Mouse (Mus musculus) brain, embryonic 14.5 days (tissue): ENCODE results near the gene Taar6. TPM values are rescaled to one million over a fixed set of nuclear protein-coding genes. Genes with fewer than 3 reads are reported as not detected.
A peak's percentile ranks its signal among the peaks of the same experiment; 100 is the strongest.

Experiments
- DNase-seq: peaks from one replicate; pipeline ENCODE4 v3.0.0-alpha.2; 2011; ENCODE audit warnings: low read depth
- CTCF ChIP-seq: fragments of 200-500 bp; IDR thresholded peaks from 2 replicates; pipeline ENCODE4 v1.5.1; 2012; ENCODE audit warnings: inconsistent platforms, mild to moderate bottlenecking, moderate library complexity, borderline replicate concordance; ENCODE audit not compliant: insufficient read depth, insufficient read length; ENCODE audit errors: extremely low read depth
- POLR2A ChIP-seq: fragments of 200-500 bp; IDR thresholded peaks from 2 replicates; pipeline ENCODE4 v1.6.1; 2012; ENCODE audit warnings: mild to moderate bottlenecking, inconsistent platforms, borderline replicate concordance; ENCODE audit not compliant: poor library complexity, insufficient read depth, insufficient read length, severe bottlenecking; ENCODE audit errors: extremely low read depth
- polyA plus RNA-seq: library from polyadenylated mRNA; depleted of rRNA; stranded (reverse); fragments of >200 nt; gene quantifications from 2 replicates; pipeline ENCODE4 v1.2.3, GENCODE M21; 2012; rRNA removed

The Taar6 gene
- polyA plus RNA-seq, 1 experiment: not detected

- TF ChIP-seq POLR2A (no peak), CTCF (no peak)
- no peak for DNase-seq
These were observed 14.7 kb downstream of the Taar6 start, which contains the start of gene Taar5 for GRCm38 (mm10) chr10:23970656-23971165. Gene Taar5 (plus strand): TSS chr10:23970706.

DNA sequence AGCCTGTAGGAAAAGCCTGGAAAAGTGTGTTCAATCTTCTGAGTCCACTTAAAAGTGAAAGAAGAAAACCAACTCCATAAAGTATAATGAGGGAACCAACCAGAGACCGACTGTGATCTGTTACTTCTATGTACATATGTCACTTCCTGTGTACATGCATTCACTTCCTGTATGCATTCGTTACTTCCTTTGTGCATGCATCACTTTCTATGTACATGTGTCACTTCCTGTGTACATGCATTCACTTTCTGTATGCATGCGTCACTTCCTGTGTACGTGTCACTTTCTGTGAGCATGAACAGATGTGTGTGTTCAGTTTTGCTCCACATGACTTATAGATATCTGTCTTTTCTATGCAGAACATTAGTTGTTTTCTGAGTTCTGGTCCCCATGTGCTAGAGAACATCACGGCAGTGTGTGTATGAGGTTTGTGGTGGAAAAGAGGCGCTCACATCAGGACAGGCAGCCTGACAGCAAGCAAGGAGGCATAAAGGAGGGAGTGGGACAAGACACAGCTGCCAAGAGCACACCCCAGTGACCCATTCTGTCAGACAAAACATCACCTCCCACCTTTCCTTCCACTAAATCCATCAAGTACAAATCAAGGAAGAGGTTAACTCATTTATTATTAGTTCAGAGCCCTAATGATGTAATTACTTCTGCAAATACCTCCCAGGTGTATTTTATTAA lies 20.4 kb downstream of the Taar6 start:
- DNase-seq: no peak
- no peak for TF ChIP-seq CTCF
- TF ChIP-seq POLR2A: no peak

- DNase-seq: peak; percentile 77
- no peak for TF ChIP-seq POLR2A
- no peak for TF ChIP-seq CTCF
These were observed 22.0 kb downstream of the Taar6 start for GRCm38 (mm10) chr10:23963444-23963843.

GRCm38 (mm10) chr10:23960444-23960915 lies 25.0 kb downstream of the Taar6 start, which contains the start of gene Taar4:
Gene Taar4 (plus strand): TSS chr10:23960494.
- no peak for DNase-seq
- TF ChIP-seq POLR2A (no peak), CTCF (no peak)

GRCm38 (mm10) chr10:23959071-23959470 lies 26.4 kb downstream of the Taar6 start:
- TF ChIP-seq POLR2A (no peak), CTCF (no peak)
- DNase-seq: no peak

- no peak for DNase-seq
- TF ChIP-seq CTCF (no peak), POLR2A (no peak)
These were observed 33.7 kb downstream of the Taar6 start for GRCm38 (mm10) chr10:23951714-23952113.

DNA sequence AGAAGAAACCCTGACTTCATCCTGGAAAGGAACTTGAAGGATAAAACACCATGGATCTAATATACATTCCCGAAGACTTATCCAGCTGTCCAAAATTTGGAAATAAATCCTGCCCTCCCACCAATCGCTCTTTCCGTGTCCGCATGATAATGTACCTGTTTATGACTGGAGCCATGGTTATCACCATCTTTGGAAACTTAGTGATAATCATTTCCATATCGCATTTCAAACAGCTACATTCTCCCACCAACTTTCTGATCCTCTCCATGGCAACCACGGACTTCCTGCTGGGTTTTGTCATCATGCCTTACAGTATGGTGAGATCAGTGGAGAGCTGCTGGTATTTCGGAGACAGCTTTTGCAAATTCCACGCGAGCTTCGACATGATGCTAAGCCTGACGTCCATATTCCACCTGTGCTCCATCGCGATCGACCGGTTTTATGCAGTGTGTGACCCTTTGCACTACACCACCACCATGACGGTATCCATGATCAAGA lies 35.9 kb downstream of the Taar6 start, which contains the start of gene Taar3:
Gene Taar3 (plus strand): TSS at position 51 of the 498 bp plus-strand sequence.
- TF ChIP-seq CTCF (no peak), POLR2A (no peak)
- peak; percentile 9 for DNase-seq

GRCm38 (mm10) chr10:23948026-23948425 lies 37.4 kb downstream of the Taar6 start:
- peak; percentile 27 for DNase-seq
- TF ChIP-seq POLR2A: no peak

DNA sequence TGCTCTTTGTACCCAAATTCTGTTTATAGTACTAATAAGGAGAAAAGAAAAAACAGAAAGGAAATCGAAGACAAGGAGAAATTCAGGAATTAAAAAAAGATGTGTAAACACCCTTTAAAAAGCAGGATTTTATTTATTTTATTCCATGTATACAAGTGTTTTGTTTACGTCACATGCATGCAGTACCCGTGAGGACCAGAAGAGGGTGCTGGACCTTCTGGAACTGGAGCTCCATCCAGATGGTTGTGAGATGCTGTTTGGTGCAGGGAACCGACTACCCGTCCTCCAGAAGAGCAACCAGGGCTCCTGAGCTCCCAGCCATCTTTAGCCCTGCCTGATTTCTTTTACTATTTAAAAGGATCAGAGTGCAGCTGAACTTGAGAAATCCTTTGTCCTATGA lies 43.0 kb downstream of the Taar6 start:
- DNase-seq: no peak
- peak; percentile 47; the same call in 1 of the 2 replicates for TF ChIP-seq CTCF
- no peak for TF ChIP-seq POLR2A

DNA sequence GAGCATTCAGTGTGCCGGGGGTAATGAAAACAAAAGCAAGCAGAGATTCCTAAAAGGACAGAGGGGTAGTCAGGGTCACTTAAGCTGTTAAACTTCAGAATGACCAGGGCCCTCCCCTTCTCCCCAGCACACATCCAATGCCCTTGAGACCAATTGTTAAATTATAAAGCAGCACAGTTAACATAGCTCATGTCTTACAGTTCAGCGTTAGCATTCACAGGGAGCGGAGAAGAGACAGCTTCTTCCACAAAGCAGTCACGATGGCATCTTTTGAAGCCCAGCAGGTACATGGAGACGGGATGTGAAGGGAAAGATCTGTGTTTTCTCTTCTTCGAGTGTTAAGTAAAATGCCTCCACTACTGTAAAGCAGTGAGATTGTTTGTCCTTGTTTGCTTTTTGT lies 47.1 kb downstream of the Taar6 start, which contains the start of gene Taar2:
Gene Taar2 (plus strand): TSS at position 261 of the 400 bp plus-strand sequence.
- no peak for TF ChIP-seq POLR2A
- TF ChIP-seq CTCF: no peak
- DNase-seq: peak; percentile 25

DNA sequence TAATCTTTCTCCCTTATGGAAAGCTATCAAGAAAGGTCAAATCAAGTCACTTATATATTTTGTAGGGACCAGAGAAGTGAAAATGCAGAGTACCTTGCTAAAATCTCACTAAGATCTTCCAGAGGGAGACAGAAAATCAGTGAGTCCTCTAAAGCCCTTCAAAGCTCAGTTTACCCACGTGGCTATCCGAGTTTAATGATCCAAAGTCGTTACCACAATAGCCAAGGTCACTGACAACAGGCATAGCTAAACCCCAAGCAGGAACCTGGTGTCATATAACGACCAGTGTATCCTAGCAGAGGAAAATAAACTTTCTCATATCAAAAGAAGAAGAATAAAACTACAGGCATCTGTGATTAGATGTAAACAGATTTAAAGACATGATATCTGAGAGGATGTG lies 47.8 kb downstream of the Taar6 start:
- TF ChIP-seq POLR2A: no peak
- no peak for TF ChIP-seq CTCF
- DNase-seq: no peak

Other genes with a start within 250 kb of the Taar6 start
- 2,858 and 3,479 TPM in 2 replicates for gene Rps12, start 198.4 kb downstream of the Taar6 start, polyA plus RNA-seq
- gene Slc18b1, start 188.7 kb downstream of the Taar6 start, polyA plus RNA-seq: 25.7 and 28.3 TPM in 2 replicates
- gene Vnn3, start 134.2 kb downstream of the Taar6 start, polyA plus RNA-seq: 0.04 and 0.10 TPM in 2 replicates
- 0.14 and 0.15 TPM in 2 replicates for gene Vnn1, start 91.0 kb downstream of the Taar6 start, polyA plus RNA-seq
- not detected in 2 replicates for gene Taar1, start 65.3 kb downstream of the Taar6 start, polyA plus RNA-seq
- 0.08 TPM in 1 of 2 replicates, not detected in the other for gene Taar2, start 47.1 kb downstream of the Taar6 start, polyA plus RNA-seq
- not detected in 2 replicates for gene Taar3, start 36.1 kb downstream of the Taar6 start, polyA plus RNA-seq
- not detected in 2 replicates for gene Taar4, start 25.2 kb downstream of the Taar6 start, polyA plus RNA-seq
- 0.18 TPM in 1 of 2 replicates, not detected in the other for gene Taar5, start 14.9 kb downstream of the Taar6 start, polyA plus RNA-seq
- gene Taar7a, start 7.8 kb upstream of the Taar6 start, polyA plus RNA-seq: not detected in 2 replicates
- gene Taar7b, start 14.3 kb upstream of the Taar6 start, polyA plus RNA-seq: not detected in 2 replicates
- not detected in 2 replicates for gene Taar7d, start 41.6 kb upstream of the Taar6 start, polyA plus RNA-seq
- gene Taar7e, start 52.0 kb upstream of the Taar6 start, polyA plus RNA-seq: not detected in 2 replicates
- gene Taar7f, start 63.9 kb upstream of the Taar6 start, polyA plus RNA-seq: not detected in 2 replicates
- not detected in 2 replicates for gene Taar8a, start 90.9 kb upstream of the Taar6 start, polyA plus RNA-seq
- gene Taar8b, start 106.6 kb upstream of the Taar6 start, polyA plus RNA-seq: not detected in 2 replicates
- not detected in 2 replicates for gene Taar8c, start 116.3 kb upstream of the Taar6 start, polyA plus RNA-seq
- not detected in 2 replicates for gene Taar9, start 123.9 kb upstream of the Taar6 start, polyA plus RNA-seq
- 207 and 232 TPM in 2 replicates for gene Stx7, start 163.7 kb upstream of the Taar6 start, polyA plus RNA-seq
- 2.0 and 5.0 TPM in 2 replicates for gene Moxd1, start 237.9 kb upstream of the Taar6 start, polyA plus RNA-seq